Mouse (Mus musculus) erythroblast, embryonic 14.5 days (primary cell): ENCODE data around the gene Slc37a1. TPM values are rescaled to one million over a fixed set of nuclear protein-coding genes. Genes with fewer than 3 reads are reported as not detected.

ENCODE experiments used
- H3K27me3 ChIP-seq: 2 replicates; pipeline ENCODE4 v1.6.1; 2012; ENCODE audit warnings: inconsistent platforms; ENCODE audit not compliant: control insufficient read depth
- H3K36me3 ChIP-seq: 2 replicates; pipeline ENCODE4 v1.6.1; 2012; ENCODE audit warnings: mild to moderate bottlenecking, inconsistent platforms; ENCODE audit not compliant: control insufficient read depth
- H3K4me1 ChIP-seq: 2 replicates; pipeline ENCODE4 v1.6.1; 2012; ENCODE audit warnings: inconsistent platforms; ENCODE audit not compliant: control insufficient read depth
- H3K4me3 ChIP-seq: replicated peaks from 2 replicates; pipeline ENCODE3; 2012; ENCODE audit warnings: moderate library complexity, mild to moderate bottlenecking, inconsistent platforms
- H3K9me3 ChIP-seq: 2 replicates; pipeline ENCODE4 v1.6.1; 2012; ENCODE audit warnings: low read length, inconsistent platforms, mixed read lengths; ENCODE audit not compliant: control insufficient read depth
- GATA1 ChIP-seq: IDR thresholded peaks from 2 replicates; pipeline ENCODE4 v1.6.1; 2012; ENCODE audit warnings: low read length, inconsistent platforms, mixed read lengths
- TAL1 ChIP-seq: IDR thresholded peaks from 3 replicates; pipeline ENCODE4 v1.6.1; 2012; ENCODE audit warnings: low read length, inconsistent platforms, mixed read lengths
- polyA plus RNA-seq: library from polyadenylated mRNA; stranded (reverse); fragments of >175 nt; gene quantifications from 2 replicates; pipeline ENCODE4 v1.2.3, GENCODE M21; 2012

The Slc37a1 gene
- polyA plus RNA-seq, 1 experiment: 0.01 TPM

GRCm38 (mm10) chr17:31282687-31283053 lies 3.9 kb upstream of the Slc37a1 start:
- H3K9me3 ChIP-seq: no peaks in the 10 kb centered on the region
- H3K4me1 ChIP-seq: no peaks in the 10 kb centered on the region
- TF ChIP-seq GATA1 (no peak), TAL1 (no peak)
- H3K36me3 ChIP-seq: no peaks in the 10 kb centered on the region
- no peak overlapping the region for H3K4me3 ChIP-seq
- H3K27me3 ChIP-seq: 0 out of 2 replicates have a peak, but pooled peaks cover 3% of the 10 kb centered on the region

GRCm38 (mm10) chr17:31285867-31286266 lies 725 bp upstream of the Slc37a1 start:
- TF ChIP-seq TAL1: no peak
- TF ChIP-seq GATA1: no peak
- Histone ChIP-seq H3K9me3 (no peaks in the 10 kb centered on the region), H3K4me1 (no peaks in the 10 kb centered on the region), H3K27me3 (peaks cover 7% of the 10 kb centered on the region), H3K36me3 (no peaks in the 10 kb centered on the region), H3K4me3 (no peak overlapping the region)

GRCm38 (mm10) chr17:31287216-31287615 lies 624 bp downstream of the Slc37a1 start:
- H3K4me1 ChIP-seq: no peaks in the 10 kb centered on the region
- TF ChIP-seq GATA1 (no peak), TAL1 (no peak)
- H3K4me3 ChIP-seq: no peak overlapping the region
- H3K9me3 ChIP-seq: no peaks in the 10 kb centered on the region
- peaks cover 7% of the 10 kb centered on the region for H3K27me3 ChIP-seq
- H3K36me3 ChIP-seq: no peaks in the 10 kb centered on the region

GRCm38 (mm10) chr17:31288999-31289726 lies 2.6 kb downstream of the Slc37a1 start:
- Histone ChIP-seq H3K4me3 (no peak overlapping the region), H3K4me1 (no peaks in the 10 kb centered on the region), H3K9me3 (no peaks in the 10 kb centered on the region), H3K36me3 (no peaks in the 10 kb centered on the region), H3K27me3 (peaks cover 7% of the 10 kb centered on the region)
- TF ChIP-seq GATA1: no peak
- no peak for TF ChIP-seq TAL1

GRCm38 (mm10) chr17:31290311-31290710 lies 3.7 kb downstream of the Slc37a1 start:
- H3K36me3 ChIP-seq: no peaks in the 10 kb centered on the region

GRCm38 (mm10) chr17:31290859-31291258 lies 4.3 kb downstream of the Slc37a1 start:
- Histone ChIP-seq H3K4me3 (no peak overlapping the region), H3K9me3 (no peaks in the 10 kb centered on the region), H3K4me1 (peaks cover 13% of the 10 kb centered on the region), H3K36me3 (no peaks in the 10 kb centered on the region), H3K27me3 (peaks cover 18% of the 10 kb centered on the region)
- TF ChIP-seq TAL1: no peak
- TF ChIP-seq GATA1: no peak

More at GRCm38 (mm10) chr17:31290311-31290710, 3.7 kb downstream of the Slc37a1 start:
- TF ChIP-seq TAL1 (no peak), GATA1 (no peak)
- Histone ChIP-seq H3K9me3 (no peaks in the 10 kb centered on the region), H3K4me3 (no peak overlapping the region), H3K4me1 (peaks cover 8% of the 10 kb centered on the region), H3K27me3 (peaks cover 13% of the 10 kb centered on the region)

- peaks cover 34% of the 10 kb centered on the region for H3K4me1 ChIP-seq
- TF ChIP-seq GATA1 (no peak), TAL1 (no peak)
- H3K27me3 ChIP-seq: peaks cover 32% of the 10 kb centered on the region
- peak overlapping the region; percentile 70 for H3K4me3 ChIP-seq
- H3K9me3 ChIP-seq: no peaks in the 10 kb centered on the region
- H3K36me3 ChIP-seq: no peaks in the 10 kb centered on the region
Observed at GRCm38 (mm10) chr17:31294363-31295214, 8.0 kb downstream of the Slc37a1 start.

- peaks cover 34% of the 10 kb centered on the region for H3K4me1 ChIP-seq
- H3K4me3 ChIP-seq: peak overlapping the region; percentile 70
- no peaks in the 10 kb centered on the region for H3K36me3 ChIP-seq
- no peaks in the 10 kb centered on the region for H3K9me3 ChIP-seq
- H3K27me3 ChIP-seq: peaks cover 32% of the 10 kb centered on the region
- TF ChIP-seq TAL1 (no peak), GATA1 (no peak)
Observed at GRCm38 (mm10) chr17:31295215-31295891, 8.8 kb downstream of the Slc37a1 start.
